Mouse (Mus musculus): ENCODE data around the gene Ece1. TPM values are rescaled to one million over a fixed set of nuclear protein-coding genes. Genes with fewer than 3 reads are reported as not detected.
"Not testable (repeated sequence)": the region's sequence is repeated elsewhere in the genome, so short reads cannot be mapped to it uniquely, and the experiment has no call there.

Ece1 gene
- 10 to 100 TPM; 51.8 to 53.6 TPM for total RNA-seq (2021)
- long read RNA-seq, experiment 1, partial matches to known transcripts: 50 of 76 reads
- long read RNA-seq, experiment 1, other reads (novel, unspliced or antisense): 26 of 76 reads
- long read RNA-seq, experiment 2, partial matches to known transcripts: 16 of 62 reads
- long read RNA-seq, experiment 2, other reads (novel, unspliced or antisense): 46 of 62 reads

GRCm38 (mm10) chr4:137862019-137862418 lies at the start of gene Ece1:
Ece1 (plus strand) TSS chr4:137862237.
- peak; percentile 88 for DNase-seq

- no peak for DNase-seq
Measured at GRCm38 (mm10) chr4:137812946-137813708, 48.9 kb upstream of the Ece1 start.

- no peak for DNase-seq
Measured at GRCm38 (mm10) chr4:137814140-137814539, 47.9 kb upstream of the Ece1 start.

- no peak for DNase-seq
Measured at GRCm38 (mm10) chr4:137815473-137815872, 46.6 kb upstream of the Ece1 start.

- DNase-seq: no peak
Measured at GRCm38 (mm10) chr4:137816216-137816615, 45.8 kb upstream of the Ece1 start.

GRCm38 (mm10) chr4:137818341-137818740 lies 43.7 kb upstream of the Ece1 start:
- DNase-seq: no peak

GRCm38 (mm10) chr4:137819487-137819886 lies 42.5 kb upstream of the Ece1 start:
- no peak for DNase-seq

- DNase-seq: no peak
Measured at GRCm38 (mm10) chr4:137820721-137821120, 41.3 kb upstream of the Ece1 start.

GRCm38 (mm10) chr4:137822537-137822936 lies 39.5 kb upstream of the Ece1 start:
- no peak for DNase-seq

GRCm38 (mm10) chr4:137823542-137823941 lies 38.5 kb upstream of the Ece1 start:
- no peak for DNase-seq

- DNase-seq: no peak
Measured at GRCm38 (mm10) chr4:137824881-137825280, 37.2 kb upstream of the Ece1 start.

GRCm38 (mm10) chr4:137830380-137830779 lies 31.7 kb upstream of the Ece1 start:
- DNase-seq: no peak

- no peak for DNase-seq
Measured at GRCm38 (mm10) chr4:137831598-137831997, 30.4 kb upstream of the Ece1 start.

- DNase-seq: peak; percentile 72
Measured at GRCm38 (mm10) chr4:137835624-137836337, 26.3 kb upstream of the Ece1 start.

GRCm38 (mm10) chr4:137836741-137837140 lies 25.3 kb upstream of the Ece1 start:
- DNase-seq: no peak

- no peak for DNase-seq
Measured at GRCm38 (mm10) chr4:137837792-137838191, 24.2 kb upstream of the Ece1 start.

- no peak for DNase-seq
Measured at GRCm38 (mm10) chr4:137838791-137839190, 23.2 kb upstream of the Ece1 start.

GRCm38 (mm10) chr4:137839452-137839851 lies 22.6 kb upstream of the Ece1 start:
- no peak for DNase-seq

GRCm38 (mm10) chr4:137844656-137845055 lies 17.4 kb upstream of the Ece1 start:
- peak; percentile 85 for DNase-seq

GRCm38 (mm10) chr4:137847651-137848050 lies 14.4 kb upstream of the Ece1 start:
- not testable (repeated sequence) for DNase-seq

GRCm38 (mm10) chr4:137850161-137850560 lies 11.9 kb upstream of the Ece1 start:
- DNase-seq: no peak

- peak; percentile 56 for DNase-seq
Measured at GRCm38 (mm10) chr4:137851484-137851883, 10.6 kb upstream of the Ece1 start.

- no peak for DNase-seq
Measured at GRCm38 (mm10) chr4:137853822-137854221, 8.2 kb upstream of the Ece1 start.
